ENCODE assay signal across 22 mouse cellular contexts in genomic region chr17:83646425-83647163, GRCm38 (mm10). TPM values are rescaled to one million over a fixed set of nuclear protein-coding genes. Genes with fewer than 3 reads are reported as not detected.
DNase-seq lines count a peak whose midpoint lies in the region; ATAC-seq and TF ChIP-seq lines count a peak whose summit lies in the region.
"Had no signal": no experiment of that assay in that cellular context is flagged by ENCODE, and none has a peak within 500 bp of the region (broad histone marks: within the 10 kb centered on the region; RNA-seq: fewer than 3 reads in every experiment).

No protein-coding gene starts in this region.

- no peaks in the 10 kb centered on the region for H3K9me3 ChIP-seq in liver, embryonic 12.5 days (replicated peaks)
- no peaks in the 10 kb centered on the region for H3K9me3 ChIP-seq in liver, postnatal 0 days (ENCODE audit: low read length)
- H3K9me3 ChIP-seq: heart, embryonic 10.5 days; hindbrain, embryonic 12.5 days; limb, embryonic 12.5 days had no signal

- no peaks in the 10 kb centered on the region for H3K27me3 ChIP-seq in liver, embryonic 12.5 days (replicated peaks)
- H3K27me3 ChIP-seq in liver, postnatal 0 days (ENCODE audit: insufficient read depth, low read length): no peaks in the 10 kb centered on the region
- H3K27me3 ChIP-seq: hindbrain, embryonic 12.5 days; limb, embryonic 12.5 days; Patski had no signal

- H3K27ac ChIP-seq in liver, embryonic 12.5 days: peak overlapping the region; percentile 32
- no peak overlapping the region for H3K27ac ChIP-seq in liver, postnatal 0 days (ENCODE audit: low read depth)
- H3K27ac ChIP-seq: heart, embryonic 10.5 days; hindbrain, embryonic 12.5 days; kidney, postnatal 0 days; left cerebral cortex, adult 2 months; limb, embryonic 12.5 days had no signal

- ATAC-seq in liver, embryonic 12.5 days: no peak
- ATAC-seq in liver, postnatal 0 days: no peak
- ATAC-seq: Patski had no signal

- 60% methylated on average over 8 of the region's 8 CpGs for WGBS in liver, embryonic 12.5 days (ENCODE audit: insufficient replicate concordance)
- 64% methylated on average over 8 of the region's 8 CpGs for WGBS in liver, postnatal 0 days (ENCODE audit: insufficient replicate concordance)

- H3K4me2 ChIP-seq in liver, embryonic 12.5 days: no peak overlapping the region
- H3K4me2 ChIP-seq in liver, postnatal 0 days (ENCODE audit: low read depth, low read length): peak overlapping the region; percentile 18; the same call in 1 of the 2 replicates
- H3K4me2 ChIP-seq: hindbrain, embryonic 12.5 days; limb, embryonic 12.5 days had no signal

- H3K4me3 ChIP-seq in liver, embryonic 12.5 days: no peak overlapping the region
- no peak overlapping the region for H3K4me3 ChIP-seq in liver, postnatal 0 days (ENCODE audit: low read depth, low read length)
- H3K4me3 ChIP-seq: heart, embryonic 10.5 days; hindbrain, embryonic 12.5 days; left cerebral cortex, adult 2 months; limb, embryonic 12.5 days had no signal

- peaks cover 49% of the 10 kb centered on the region for H3K4me1 ChIP-seq in liver, embryonic 12.5 days
- H3K4me1 ChIP-seq in liver, postnatal 0 days (ENCODE audit: insufficient read depth): peaks cover 14% of the 10 kb centered on the region
- H3K4me1 ChIP-seq: hindbrain, embryonic 12.5 days; limb, embryonic 12.5 days had no signal

- H3K36me3 ChIP-seq in liver, embryonic 12.5 days: no peaks in the 10 kb centered on the region
- H3K36me3 ChIP-seq in liver, postnatal 0 days (replicated peaks; ENCODE audit: insufficient read depth, low read length): no peaks in the 10 kb centered on the region
- H3K36me3 ChIP-seq: heart, embryonic 10.5 days; hindbrain, embryonic 12.5 days; limb, embryonic 12.5 days had no signal

- H3K9ac ChIP-seq in liver, embryonic 12.5 days: no peak overlapping the region
- no peak overlapping the region for H3K9ac ChIP-seq in liver, postnatal 0 days (replicated peaks)
- H3K9ac ChIP-seq: hindbrain, embryonic 12.5 days; limb, embryonic 12.5 days had no signal

- no peak for TF ChIP-seq EP300 in liver, postnatal 0 days (IDR thresholded peaks at IDR 0.05; ENCODE audit: low read depth)

- no peak for TF ChIP-seq CTCF in liver, postnatal 0 days (IDR thresholded peaks at IDR 0.05; ENCODE audit: low read depth)

- no peak for DNase-seq in liver
- peak; percentile 30 for DNase-seq in thymus, postnatal 14 days
- DNase-seq in thymus, adult 18-20 months: no peak
- DNase-seq in liver, postnatal 0 days: peak; percentile 27
- no peak for DNase-seq in kidney, adult 18-20 months
- DNase-seq in layer of hippocampus, postnatal 10 days (ENCODE audit: low spot score in 2 of 2): no peak
- DNase-seq: cerebellum, adult 11 months; cerebellum, postnatal 14 days; gastrocnemius, postnatal 36 days; heart, postnatal 10 days; lung, adult 2 months; midbrain, embryonic 14.5 days; right cerebral cortex, adult 18-20 months had no signal

RNA-seq across cellular contexts. Expression of gene Kcng3, which starts 14.9 kb away (rescaled TPM):
- polyA plus RNA-seq in liver, embryonic 12.5 days (2016; fragmentation: Nextera tagmentation; extraction: Ambion mirVana): 0.06 and 0.17 TPM in 2 replicates
- polyA plus RNA-seq in liver, postnatal 0 days (2015; fragmentation: Nextera tagmentation; extraction: Ambion mirVana): not detected in 2 replicates
- total RNA-seq in layer of hippocampus, postnatal 10 days (2021): 1 to 10 TPM; 5.3 to 5.4 TPM
- total RNA-seq: gastrocnemius, postnatal 36 days; heart, postnatal 10 days had no signal
- polyA plus RNA-seq: forebrain, embryonic 11.5 days; heart, embryonic 10.5 days; intestine, embryonic 16.5 days; limb, embryonic 12.5 days; midbrain, embryonic 14.5 days; Patski had no signal

RNA-seq across cellular contexts. Expression of gene Mta3, which starts 59.4 kb away (rescaled TPM):
- polyA plus RNA-seq in liver, embryonic 12.5 days (2016; fragmentation: Nextera tagmentation; extraction: Ambion mirVana): 60.2 and 66.4 TPM in 2 replicates
- polyA plus RNA-seq in liver, postnatal 0 days (2015; fragmentation: Nextera tagmentation; extraction: Ambion mirVana): 26.1 and 28.1 TPM in 2 replicates
- total RNA-seq in layer of hippocampus, postnatal 10 days (2021): 10 to 100 TPM; 54.9 to 59.0 TPM

Comparison
In these comparisons a context has a peak if more than half of its experiments do, and no peak if none do; other contexts are left out.
1. DNase-seq: peak in thymus, postnatal 14 days (single experiment) and liver, postnatal 0 days (single experiment); none in liver (single experiment), thymus, adult 18-20 months (0 of 2), kidney, adult 18-20 months (single experiment) and layer of hippocampus, postnatal 10 days (0 of 2).